Mouse (Mus musculus): ENCODE measurements around the gene Tysnd1.

- TF ChIP-seq CTCF (IDR thresholded peaks at IDR 0.05; ENCODE audit: low read depth, low read length) (no peak), TAL1 (conservative IDR thresholded peaks at IDR 0.05; ENCODE audit: low read depth, low read length) (no peak), GATA1 (IDR thresholded peaks at IDR 0.05; ENCODE audit: borderline replicate concordance, low read length) (no peak), GATA2 (IDR thresholded peaks at IDR 0.05; ENCODE audit: borderline replicate concordance, low read depth, low read length) (no peak)
Measured at GRCm38 (mm10) chr10:61741306-61741705, 46.0 kb downstream of the Tysnd1 start.

Measured in G1E (cell line).